Mouse (Mus musculus) myocyte (in vitro differentiated cells): ENCODE data around the gene Spdl1.

ENCODE experiments used
- MYOD1 ChIP-seq, 3 experiments: IDR thresholded peaks; one replicate each; pipeline ENCODE4 v1.6.1; 2011; ENCODE audit warnings: control low read depth in 2 of 3, low read depth in 2 of 3, mild to moderate bottlenecking in 2 of 3, moderate library complexity in 1 of 3; ENCODE audit not compliant: insufficient read length in 2 of 3, control insufficient read depth in 1 of 3
- POLR2A ChIP-seq: IDR thresholded peaks from one replicate; pipeline ENCODE4 v1.6.1; 2011; ENCODE audit warnings: low read depth, mild to moderate bottlenecking, control low read depth, moderate library complexity; ENCODE audit not compliant: insufficient read length
- USF1 ChIP-seq: IDR thresholded peaks from one replicate; pipeline ENCODE4 v1.6.1; 2011; ENCODE audit warnings: low read depth, mild to moderate bottlenecking, control low read depth, moderate library complexity

DNA sequence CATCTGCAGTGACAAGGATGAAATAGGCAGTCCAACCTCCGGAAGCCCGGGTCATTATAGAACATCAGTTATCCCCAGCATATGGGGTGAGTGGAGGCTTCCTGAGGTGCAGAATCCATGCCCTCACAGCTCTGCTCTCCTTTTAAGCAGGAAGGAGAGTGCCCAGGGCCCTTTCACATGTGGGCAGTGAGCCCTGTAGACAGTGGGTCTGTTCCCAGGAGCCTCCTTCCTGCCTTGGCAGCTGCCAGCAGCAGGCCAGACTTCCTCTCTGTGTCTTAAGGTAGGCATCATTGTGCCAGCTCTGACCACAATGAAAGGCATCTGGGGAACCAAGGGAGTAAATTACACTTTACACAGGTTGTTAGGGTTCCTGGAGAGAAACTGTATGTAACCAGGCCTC lies 64.0 kb downstream of the Spdl1 start:
- TF ChIP-seq USF1 = no peak
- no peak for TF ChIP-seq POLR2A
- no peak for TF ChIP-seq MYOD1 (IDR thresholded peaks at IDR 0.05; ENCODE audit: control insufficient read depth in 1 of 3, insufficient read length in 2 of 3, low read depth in 2 of 3)
